Mouse (Mus musculus): ENCODE data around the gene Prnp.

DNA sequence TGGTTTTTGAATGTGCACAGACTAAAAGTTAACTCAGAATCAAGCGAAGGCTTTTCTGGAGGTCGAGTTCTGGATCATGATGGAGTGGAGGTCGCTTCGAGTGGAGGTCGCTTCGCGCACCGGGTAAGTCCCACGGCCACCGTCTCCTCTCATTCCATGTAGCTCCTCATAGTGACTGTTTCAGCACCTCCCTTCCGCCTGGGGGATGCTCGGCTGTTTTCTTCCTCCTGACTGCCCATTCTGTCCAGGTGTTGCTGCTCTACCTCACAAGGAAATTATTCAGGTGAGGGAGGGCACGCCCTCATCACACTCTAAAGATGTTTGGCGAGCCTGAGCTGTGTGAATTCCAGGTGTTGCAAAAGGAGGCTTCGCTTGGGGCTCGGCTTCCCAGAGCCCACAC, 36.6 kb downstream of the Prnp start:
- TF ChIP-seq EP300 (IDR thresholded peaks at IDR 0.05; ENCODE audit: low read depth) (no peak), CTCF (IDR thresholded peaks at IDR 0.05; ENCODE audit: low read depth) (no peak)
